Mouse (Mus musculus): ENCODE measurements at regions not wholly inside any gene's neighbourhood (a gene's known extent, or its start where the extent isn't known, plus 50 kb on each side); places are given as distances from the start of the nearest gene placed in this dataset.
A peak's percentile ranks its signal among the peaks of the same experiment; 100 is the strongest.

DNA sequence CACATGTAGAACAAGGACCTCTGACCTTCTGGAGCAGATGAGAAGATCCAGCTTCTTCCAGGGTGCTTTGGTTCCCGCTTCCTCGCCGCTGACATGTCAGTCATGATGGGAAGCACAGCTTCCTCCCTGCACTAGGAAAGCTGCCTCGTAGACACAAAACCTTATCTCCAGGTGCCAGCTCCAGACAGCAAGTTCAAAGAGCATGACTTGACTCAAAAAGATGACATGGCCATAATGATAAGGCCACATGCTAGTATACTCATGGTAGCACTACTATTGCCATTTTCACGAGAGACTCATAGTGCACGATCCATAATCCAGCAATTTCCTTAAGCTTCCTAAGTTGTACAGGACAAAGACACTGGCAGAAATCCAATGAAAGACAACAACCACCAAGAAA, 272.1 kb downstream of the Gm9195 start:
- DNase-seq, result no peak

DNA sequence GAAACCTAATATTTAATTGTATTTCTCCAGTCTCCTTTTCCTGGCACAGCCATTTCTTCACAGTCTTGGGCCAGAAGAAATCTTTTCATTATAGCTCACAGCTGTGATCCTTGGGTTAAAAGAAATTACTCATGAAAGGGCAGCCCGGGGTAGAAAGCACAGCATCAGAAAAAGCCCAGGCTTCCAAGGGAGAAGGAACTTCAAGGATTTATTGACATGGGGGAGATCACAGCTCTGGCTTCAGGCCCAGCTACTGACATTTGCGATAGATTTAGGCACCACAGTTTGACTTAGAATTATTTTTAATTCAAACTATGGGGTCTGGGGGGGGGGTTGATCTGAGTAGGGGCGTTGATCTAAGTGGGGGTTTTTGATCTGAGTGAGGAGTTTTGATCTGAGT, 291.3 kb downstream of the Gm9195 start:
- DNase-seq, result no peak

DNA sequence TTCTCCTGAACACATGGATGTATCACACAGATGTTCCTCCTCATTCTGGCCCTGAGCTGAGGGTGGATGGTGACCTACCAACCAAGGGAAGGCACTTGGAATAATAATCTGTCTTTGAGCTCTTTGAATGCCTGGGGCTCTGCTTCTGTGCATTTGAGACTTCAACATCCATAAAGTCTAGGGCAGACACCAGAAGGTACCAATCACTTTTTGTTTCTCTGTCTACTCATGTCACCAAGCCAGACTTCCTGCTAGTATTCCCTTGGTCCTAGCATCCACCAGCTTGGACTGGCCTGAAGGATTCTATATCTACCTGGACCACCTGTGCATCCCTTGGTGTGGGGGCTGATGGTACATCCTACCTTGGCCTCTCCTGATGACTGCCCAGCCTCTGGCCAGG, 291.7 kb downstream of the Gm9195 start:
- DNase-seq, result no peak

DNA sequence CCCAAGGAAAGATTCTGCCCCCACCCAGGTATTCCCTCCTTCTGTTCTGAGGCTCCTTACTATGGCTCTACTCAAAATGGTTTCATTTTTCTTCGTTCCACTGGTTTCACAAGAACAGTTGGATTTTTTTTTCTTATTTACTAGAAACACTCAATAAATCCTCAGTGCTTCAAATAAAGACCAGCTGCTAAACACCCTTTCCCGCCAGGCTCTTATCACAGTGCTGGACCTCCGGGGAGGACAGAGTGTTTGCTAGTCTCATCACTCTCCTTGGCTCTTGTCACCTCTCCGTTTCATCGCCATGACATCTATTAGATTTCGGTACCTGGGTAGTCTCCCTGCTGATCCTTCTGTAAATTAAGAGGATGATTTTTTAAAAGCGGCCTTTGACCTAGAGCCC, 293.7 kb downstream of the Gm9195 start:
- DNase-seq, result no peak

DNA sequence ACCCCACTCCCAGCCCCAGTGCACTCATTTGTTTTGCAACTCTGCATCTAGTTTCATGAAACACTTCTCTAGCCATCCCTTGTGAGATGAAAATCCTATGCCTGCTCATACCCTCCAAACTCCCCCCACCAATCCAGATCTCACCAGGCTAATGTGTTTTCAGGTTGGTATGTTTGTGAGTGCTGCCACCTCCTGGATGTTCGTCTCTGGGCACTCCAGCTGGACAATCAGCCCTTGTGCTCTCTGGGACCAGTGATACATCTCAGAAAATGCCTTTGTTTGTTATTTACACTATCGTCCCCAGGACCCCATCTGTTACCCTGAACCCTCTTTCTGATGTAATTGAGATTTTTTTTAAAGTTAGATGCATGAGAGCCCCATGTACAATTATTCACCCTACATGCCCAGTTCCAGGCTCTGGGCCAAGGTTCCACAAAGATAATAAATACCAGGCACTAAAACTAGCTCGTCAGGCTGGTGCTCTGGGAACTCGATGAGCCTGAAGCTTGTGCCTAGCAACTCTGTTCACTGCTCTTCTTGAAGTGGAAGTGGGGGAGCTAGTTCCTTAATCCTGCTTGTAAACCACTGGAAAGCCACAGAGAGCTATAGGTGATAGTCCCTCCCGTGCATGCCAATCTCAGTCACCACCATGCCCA, 304.2 kb downstream of the Gm9195 start:
- DNase-seq, result peak; percentile 73 to 80

DNA sequence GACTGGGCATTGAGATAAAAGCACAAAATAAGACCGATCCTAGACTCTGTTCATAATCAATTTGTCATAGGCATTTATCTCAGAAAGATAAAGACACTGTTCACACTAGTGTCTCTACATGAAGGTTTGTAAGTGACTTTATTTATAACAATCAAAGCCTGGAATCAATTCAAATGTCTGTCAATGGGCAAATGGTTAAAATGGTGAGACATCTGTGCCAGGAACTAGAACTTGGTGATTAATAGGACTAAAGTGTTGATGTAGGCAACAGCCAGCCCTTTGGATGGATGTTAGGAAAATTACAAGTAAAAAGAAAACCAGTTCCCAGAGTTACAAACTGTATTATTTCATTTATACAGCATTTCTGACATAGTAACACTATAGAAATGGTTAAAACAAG, 315.9 kb downstream of the Gm9195 start:
- DNase-seq, result no peak

DNA sequence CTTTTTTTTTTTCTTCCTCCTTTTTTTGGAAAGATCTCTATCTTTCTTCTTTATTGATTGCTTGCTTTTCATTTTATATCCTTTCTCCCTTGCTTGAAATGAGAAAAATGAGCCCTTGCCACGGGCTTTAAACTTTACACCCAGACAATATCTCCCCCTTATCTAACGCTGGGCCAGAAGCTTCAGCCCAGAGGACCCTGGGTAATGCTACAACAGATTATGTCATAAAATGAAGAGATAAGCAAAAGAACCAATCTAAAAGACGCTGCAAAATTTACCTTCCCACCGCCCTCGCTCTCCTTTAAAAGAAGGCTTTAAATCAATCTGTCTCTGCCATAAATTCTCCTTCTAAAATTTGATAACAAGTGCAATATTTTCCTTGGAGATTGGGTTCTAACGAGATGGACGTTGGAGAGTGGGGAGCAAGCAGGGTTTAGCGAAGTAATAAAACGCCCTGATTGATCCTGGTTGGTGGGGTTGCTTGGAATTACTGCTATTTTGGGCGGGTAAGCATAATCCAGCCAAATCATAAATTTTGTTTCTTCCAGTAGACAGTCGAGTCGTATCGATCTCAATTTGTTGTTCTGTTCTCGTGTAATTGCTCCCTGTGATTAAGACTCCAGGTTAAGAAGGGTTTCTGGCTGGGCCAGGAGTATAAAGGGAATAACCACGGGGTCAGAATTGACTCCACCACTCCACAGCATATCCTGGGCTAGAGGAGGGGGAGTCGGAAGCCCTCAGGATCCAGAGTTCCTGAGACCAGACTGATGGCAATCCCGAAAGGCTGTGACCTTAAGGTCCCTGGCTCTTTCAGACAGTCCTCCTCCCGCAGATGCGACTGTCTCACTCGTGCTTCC, 318.9 kb downstream of the Gm9195 start:
- DNase-seq, result no peak

DNA sequence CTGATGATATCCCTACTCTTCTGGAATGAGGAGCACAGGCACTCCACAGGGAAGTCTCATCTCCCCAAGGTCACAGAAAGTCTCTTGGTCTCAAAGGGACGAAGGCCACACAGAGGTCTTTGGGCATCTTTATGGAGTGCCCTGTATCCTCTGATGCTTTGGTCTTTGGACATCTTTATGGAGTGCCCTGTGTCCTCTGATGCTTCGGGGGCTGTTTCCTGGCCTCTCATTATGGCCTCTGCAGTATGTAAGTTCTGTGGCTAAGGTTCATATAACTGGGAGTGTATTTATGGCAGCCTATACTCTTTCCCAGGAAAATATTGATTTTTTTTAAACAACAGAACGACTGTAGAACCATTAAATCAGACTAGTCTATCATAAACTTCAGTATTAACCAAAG, 319.9 kb downstream of the Gm9195 start:
- DNase-seq, result no peak

DNA sequence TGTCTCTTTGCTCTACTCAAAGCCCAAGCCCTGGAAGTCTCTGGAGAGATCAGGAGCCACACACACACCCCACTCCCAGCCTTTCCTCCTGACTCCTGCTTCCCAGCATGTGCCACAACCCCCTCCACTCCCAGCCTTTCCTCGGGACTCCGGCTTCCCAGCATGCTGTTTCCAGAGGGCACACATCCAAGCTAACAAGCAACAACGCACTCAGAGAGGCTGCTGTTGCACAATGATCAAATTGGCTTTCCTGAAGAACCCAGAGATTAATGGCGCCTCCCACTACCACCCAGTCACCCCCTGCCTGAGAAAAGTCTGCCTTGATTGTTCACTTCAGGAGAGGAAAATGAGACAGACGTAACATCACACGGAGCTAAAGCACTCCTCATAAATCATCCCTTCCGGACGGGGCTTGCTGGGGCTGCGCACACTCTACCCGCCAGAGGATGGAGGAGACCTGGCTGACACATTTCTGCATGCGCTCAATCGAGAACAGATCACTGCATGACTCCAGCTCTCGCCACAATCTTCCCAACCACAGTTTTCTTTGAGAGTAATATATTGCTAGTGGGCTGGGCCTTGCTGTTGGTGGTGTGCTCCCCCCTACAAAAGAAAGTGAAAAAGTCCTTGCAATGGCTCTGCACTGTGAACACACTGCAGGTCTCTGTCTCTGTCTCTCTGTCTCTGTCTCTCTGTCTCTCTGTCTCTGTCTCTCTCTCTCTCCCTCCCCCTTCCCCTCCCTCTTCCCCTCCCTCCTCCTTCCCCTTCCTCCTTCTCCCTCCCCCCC, 332.9 kb downstream of the Gm9195 start:
- peak in 1 of 2 experiments; percentile 24 for DNase-seq

DNA sequence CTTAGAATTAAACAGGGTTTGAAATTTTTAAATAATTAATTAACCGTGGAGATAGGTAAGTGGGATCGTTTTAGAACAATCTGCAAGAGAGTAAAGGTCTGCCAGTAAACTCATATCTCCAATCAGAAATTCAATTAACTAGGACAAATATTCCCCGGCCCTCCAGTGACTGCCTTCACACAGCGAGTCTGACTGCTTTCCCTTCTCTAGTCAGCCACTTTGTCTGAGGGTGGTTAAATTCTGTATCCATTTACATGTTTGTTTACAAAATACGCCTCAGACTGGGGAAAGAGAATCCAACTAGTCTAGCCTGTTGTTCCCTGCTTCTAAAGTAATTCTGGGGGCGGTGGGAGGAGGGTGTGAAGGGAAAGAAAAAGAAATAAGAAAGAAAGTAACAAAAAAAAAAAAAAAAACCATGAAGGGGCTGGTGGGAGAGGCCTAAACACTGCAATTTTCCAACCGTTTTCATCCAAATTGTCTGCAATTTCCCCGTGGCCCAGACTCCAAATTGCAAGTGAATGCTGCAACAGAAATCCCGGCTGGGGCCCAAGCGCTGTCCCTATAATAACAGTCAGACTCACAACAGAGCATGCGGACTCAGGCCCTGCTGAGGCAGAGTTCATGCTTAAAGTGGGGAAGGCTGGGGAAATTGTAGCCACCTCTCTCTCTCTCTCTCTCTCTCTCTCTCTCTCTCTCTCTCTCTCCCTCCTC, 336.3 kb downstream of the Gm9195 start:
- no peak for DNase-seq

DNA sequence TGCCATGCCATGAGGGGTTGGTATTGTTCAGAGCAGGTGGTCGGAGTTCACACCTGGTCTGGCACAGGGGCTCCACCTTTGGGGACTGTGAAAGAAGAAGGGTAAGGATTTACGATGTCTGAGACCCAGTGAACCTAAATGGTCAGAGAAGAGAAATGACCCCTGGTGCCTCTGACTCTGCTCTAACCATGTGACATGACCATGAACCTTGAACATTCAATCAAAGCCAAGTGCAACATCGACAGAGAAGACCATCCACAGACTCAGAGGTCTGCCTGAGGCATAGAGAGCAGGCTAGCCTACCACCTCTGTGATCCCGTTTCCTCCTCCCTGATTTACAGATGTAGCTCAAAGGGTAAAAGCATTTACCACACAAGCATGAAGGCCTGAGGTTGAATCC, 340.0 kb downstream of the Gm9195 start:
- DNase-seq, result no peak

DNA sequence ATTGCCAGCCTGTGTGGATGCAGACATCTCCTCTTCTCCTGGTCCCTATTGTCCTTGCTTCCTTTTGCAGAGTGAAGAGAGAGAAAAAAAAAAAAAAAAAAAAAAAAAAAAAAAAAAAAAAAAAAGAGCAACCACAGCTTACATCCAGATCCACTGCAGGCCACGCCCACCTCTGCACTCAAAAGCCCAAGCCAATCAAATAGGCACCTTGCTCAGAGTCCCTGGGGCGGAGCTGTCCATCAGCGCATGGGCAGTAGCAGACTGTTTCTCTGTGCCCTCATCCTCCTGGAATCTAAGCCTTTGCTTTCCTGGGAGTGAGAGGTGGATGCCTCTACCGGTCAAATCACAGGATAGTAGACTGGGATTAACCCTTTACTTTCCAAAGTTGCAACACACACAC, 342.2 kb downstream of the Gm9195 start:
- peak; percentile 38 to 65 for DNase-seq

DNA sequence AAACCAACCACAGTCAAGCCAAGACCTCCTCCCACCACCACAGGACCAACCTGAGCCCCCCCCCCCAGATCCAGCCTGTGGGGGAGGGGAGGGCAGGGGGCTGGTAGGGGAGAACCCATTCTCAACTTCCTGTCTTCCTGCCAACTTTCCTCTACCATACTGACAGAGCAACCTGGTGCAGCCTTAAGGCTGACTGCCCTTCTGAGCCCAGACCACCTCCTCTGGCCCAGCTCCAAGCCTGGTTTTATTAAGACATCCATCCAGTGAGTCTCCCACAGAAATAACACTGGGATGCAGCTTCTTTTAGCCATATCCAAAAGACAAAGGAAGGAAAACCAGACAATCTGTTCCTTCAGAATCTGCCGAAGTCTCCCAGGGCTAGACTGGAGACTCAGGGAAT, 342.8 kb downstream of the Gm9195 start:
- peak; percentile 41 to 67 for DNase-seq

DNA sequence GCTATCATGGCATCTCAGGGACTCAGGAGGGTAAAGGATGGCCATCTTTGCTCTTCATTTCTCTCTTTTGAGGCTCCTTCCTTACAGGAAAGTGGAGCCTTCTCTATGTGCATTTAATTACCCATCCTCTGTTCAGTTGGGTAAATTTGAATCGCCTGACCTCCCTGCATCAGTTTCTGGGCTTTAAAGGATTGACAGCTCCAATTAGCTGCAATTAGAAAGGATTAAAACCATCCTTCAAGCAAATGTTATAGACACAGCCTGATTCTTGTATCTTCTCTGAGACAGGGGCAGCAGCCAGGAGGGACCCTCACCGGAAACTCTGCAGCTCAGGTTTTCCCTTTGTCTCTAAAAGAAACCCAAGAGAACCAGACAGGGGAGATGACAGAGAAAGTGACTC, 345.3 kb downstream of the Gm9195 start:
- no peak for DNase-seq

DNA sequence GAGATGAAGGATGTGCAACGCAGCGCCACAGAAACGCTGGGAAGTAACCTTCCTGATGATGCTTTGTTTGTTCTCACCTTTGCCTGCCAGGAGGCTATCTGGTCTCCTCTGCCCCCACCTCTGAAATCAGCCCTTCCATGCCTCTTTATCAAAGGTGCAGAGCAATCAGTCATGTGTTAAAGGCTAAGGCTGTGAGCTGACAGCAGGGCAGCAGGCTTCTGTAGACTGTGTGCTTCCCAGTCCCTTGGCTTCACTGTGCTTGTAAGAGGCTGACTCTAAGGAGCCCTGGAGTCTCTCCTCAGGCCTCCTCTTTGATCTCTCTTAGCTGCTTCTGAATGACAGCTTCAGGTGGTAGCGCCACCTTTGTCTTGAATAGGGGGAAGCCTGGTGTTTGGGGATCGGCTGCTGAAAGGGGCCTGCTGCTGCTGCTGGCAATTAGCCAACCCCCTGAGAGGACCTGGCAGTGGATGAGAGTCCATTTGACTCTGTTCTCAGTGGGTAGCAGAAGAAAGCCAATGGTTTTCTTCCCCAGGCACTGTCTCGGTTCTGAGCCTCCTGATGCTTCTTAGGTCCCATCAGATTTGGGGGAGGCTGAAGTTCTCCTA, 348.7 kb downstream of the Gm9195 start:
- peak; percentile 79 for DNase-seq

DNA sequence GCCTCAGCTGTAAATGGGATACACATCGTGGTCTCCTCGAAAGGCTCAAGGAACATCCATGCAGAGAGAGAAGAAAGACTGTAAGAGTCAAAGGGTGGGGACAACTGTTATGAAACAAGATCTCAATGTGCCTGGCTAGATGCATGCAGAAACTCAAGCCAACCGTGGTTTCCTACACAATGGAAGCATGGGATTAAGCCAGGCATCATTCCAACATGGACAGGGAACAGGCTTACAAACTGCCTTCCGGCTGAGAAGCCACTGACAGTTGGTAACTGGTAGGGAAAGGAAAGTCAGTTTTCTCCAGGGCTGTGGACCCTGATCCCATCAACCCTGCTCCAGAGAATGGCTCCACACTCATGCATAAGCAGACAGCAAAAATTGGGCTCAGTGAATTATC, 350.5 kb downstream of the Gm9195 start:
- peak in 1 of 2 experiments; percentile 30 for DNase-seq

DNA sequence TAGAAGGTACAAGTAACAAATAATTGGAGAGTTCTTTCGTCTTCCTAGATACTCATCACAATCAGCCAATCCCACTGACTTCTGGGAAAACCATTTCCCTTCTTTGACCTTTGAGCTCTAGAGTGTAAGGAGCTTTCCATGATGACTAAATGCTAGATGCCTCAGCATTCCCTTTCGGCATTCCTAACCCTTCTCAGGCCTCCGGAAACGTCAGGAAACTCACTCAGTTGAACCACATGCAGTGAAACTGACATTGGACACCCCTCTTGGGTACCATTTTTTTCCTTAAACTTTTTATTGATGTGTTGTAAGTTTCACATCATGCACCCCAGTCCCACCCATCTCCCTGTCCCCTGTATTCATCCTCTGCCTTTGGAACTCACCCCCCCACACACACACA, 361.5 kb downstream of the Gm9195 start:
- no peak for DNase-seq

DNA sequence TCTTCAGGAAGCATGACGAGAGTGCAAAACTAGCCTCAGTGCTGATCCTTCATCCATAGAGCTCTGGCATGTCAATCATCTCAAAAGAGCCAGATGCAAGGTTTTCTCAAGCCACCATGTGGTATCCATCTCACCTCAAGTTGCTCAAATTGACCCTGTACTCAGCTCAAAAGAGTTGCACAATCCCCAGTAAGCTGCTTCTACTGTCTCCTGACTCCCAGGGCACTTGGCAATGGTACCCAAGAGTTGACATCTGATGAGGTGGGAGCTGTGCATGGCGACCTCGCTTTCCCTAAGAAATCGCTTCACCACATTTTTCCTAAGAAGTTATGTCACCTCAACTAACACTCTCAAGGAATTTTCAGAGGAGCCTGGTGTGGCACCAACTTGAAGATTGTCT, 369.9 kb downstream of the Gm9195 start:
- DNase-seq, result no peak

DNA sequence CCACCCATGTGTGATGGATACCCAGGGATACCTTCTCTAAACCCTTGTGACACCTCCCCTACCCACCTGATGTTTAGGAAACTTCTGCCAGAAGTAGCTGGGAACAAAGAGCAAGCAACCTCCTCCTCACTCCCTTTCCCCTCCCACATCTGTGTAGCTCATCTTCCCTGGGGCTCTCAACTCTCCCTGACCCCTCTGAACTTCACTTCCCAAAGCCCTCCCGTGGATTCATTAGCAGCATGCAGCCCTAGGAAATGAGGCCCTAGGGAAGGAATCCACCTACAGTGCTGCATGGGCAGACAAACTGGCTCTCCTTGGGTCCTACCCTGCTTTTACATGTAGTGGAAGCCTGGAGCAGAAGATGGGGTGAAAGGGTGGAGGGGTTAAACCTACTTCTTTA, 370.6 kb downstream of the Gm9195 start:
- no peak for DNase-seq

DNA sequence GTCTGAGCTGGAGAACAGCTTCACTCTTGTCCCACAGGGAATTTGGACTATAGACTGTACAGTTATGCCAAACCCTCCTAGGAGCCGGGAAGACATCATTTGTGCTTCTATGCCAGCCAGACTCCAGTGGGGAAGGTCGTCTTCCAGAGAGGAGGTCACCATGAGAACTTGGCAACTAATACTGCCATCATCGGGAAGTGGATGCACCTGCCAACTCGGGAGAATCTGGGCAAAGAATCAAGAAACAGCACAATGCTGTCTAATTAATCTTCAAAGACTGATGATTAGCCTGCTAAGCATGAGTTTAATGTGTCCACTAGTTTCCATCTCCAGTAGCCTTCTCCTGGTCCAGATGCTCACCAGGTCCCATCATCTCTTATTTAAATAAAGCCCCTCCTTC, 374.8 kb downstream of the Gm9195 start:
- DNase-seq, result peak; percentile 84 to 92

DNA sequence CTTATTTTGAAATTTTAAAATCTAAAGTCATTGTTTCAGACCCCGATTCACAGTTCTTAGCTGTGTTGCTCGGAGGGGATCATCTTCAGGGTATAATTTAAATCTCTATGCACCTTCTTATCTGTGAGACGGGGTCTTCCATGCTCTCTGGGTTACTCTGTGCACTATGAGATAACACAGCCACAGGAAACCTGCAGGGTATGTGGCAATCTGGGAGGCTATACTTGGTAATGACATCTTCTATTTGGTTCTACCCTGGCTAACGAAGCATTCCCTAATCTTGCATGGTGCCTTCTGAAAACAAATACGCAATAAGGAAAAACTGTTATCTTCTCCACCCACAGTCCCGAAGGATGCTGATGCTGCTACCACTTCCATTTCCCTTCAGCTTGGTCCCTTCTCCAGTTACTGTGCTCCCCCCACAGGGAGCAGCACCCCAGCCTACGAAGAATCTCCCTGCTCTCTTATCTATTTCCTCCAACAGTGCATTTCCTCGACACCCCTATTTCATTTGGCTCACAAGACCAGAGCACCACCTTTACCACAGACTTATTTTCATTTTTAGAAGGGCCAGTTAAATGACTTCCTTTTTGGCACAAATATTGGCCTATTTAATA, 378.2 kb downstream of the Gm9195 start:
- no peak for DNase-seq

DNA sequence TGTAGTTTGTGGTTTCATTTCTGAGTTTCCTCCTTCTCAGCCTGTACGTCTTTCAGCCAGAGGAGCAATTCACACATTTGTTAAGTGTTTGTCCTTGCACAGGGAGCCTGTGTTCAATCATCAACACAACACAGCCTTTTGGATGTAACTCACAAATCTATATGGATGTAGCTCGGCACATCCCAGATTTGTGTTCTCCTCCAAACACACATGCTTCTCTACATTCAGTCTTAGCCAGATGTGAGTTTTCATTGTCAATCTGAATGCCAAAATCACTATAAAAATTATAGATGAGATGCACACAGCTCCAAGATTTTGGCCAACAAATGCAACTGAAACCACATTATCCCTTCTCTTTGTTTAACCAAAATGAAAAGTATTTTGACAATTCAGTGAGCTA, 380.9 kb downstream of the Gm9195 start:
- DNase-seq, result no peak

Data from cerebellum, postnatal 14 days (tissue).